Mouse (Mus musculus) splenic B cell, adult 2 months (primary cell): ENCODE data around the gene Lrrc8e.
"Not testable (repeated sequence)": the region's sequence is repeated elsewhere in the genome, so short reads cannot be mapped to it uniquely, and the experiment has no call there.

Experiments
- DNase-seq: peaks from one replicate; pipeline ENCODE4 v3.0.0-alpha.2; 2011; ENCODE audit warnings: low read depth, low spot score
- H3K27me3 ChIP-seq: 2 replicates; pipeline ENCODE4 v1.6.1; 2012; ENCODE audit warnings: mild to moderate bottlenecking, low read length, moderate library complexity, mixed read lengths; ENCODE audit not compliant: control insufficient read depth, poor library complexity, insufficient read depth, severe bottlenecking
- H3K36me3 ChIP-seq: 2 replicates; pipeline ENCODE4 v1.6.1; 2012; ENCODE audit warnings: mild to moderate bottlenecking, low read length, moderate library complexity, mixed read lengths; ENCODE audit not compliant: control insufficient read depth, poor library complexity, insufficient read depth, severe bottlenecking

Gene Lrrc8e

DNA sequence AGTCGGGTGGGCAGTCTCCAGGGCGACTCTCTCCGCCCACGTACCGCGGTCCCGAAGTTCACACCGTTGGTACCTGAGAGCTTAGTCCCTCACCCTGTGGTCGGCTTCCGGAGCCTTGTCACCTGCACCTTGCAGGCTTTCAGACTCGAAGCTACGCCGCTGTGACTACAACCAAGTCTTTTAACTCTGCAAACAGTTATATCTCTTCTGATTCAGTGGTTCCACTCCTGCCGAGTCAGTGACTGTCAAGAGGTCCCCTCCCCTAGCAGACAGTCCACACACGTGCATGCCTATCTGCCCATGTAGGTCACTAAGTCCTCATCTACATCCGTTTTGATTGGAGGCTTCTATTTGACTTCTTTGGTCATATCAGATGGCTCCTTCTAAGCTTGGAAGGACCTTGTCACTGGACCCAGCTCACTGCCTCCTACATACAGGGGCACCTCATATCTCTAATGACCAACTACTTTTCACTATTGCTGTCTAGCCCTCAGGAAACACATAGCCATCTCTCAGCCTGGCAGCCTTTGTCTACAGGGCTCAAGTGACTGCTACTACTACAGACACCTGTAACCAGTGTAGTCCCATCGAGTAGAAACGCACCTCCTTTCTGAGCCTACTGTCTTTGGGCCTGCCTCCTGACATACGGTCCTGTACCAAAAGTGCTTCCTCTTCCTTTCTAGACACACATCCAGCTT is 12.7 kb downstream of the Lrrc8e start:
- DNase-seq, result no peak
- H3K27me3 ChIP-seq, result no peaks in the 10 kb centered on the region
- H3K36me3 ChIP-seq, result peaks cover 6% of the 10 kb centered on the region

DNA sequence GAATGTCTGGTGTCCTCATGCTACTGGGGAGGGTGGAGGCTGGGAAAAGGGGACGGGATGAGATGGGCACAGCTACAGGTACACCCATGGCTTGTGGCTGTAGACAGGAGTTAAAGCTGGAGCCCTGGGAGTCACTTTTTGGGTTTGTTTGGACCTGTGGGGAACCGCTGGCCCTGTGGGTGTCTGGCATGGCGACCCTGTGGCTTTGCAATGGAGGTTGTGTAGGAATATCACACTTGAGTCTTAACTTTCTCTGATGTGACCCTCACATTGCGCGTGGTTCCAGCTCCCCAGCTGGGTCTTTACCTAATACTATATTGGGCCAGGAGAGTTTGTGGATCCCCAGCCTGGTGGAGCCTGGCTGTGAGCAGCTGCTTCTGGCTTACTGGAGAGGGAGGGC is 18.4 kb downstream of the Lrrc8e start:
- H3K27me3 ChIP-seq, result no peaks in the 10 kb centered on the region
- DNase-seq, result no peak
- peaks cover 19% of the 10 kb centered on the region for H3K36me3 ChIP-seq

DNA sequence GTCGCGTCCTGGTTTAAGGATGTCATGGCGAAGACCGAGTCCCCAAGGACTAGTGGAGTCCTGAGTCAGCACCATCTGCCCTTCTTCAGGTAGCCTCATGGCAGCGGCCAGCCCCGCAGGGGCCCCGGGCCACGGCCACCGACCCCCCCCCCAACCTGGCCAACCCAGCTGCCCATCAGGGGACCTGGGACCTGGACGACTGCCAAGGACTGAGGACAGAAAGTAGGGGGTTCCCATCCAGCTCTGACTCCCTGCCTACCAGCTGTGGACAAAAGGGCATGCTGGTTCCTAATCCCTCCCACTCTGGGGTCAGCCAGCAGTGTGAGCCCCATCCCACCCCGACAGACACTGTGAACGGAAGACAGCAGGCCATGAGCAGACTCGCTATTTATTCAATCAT is 19.1 kb downstream of the Lrrc8e start:
- Histone ChIP-seq H3K36me3 (peaks cover 19% of the 10 kb centered on the region), H3K27me3 (no peaks in the 10 kb centered on the region)
- DNase-seq, result no peak

DNA sequence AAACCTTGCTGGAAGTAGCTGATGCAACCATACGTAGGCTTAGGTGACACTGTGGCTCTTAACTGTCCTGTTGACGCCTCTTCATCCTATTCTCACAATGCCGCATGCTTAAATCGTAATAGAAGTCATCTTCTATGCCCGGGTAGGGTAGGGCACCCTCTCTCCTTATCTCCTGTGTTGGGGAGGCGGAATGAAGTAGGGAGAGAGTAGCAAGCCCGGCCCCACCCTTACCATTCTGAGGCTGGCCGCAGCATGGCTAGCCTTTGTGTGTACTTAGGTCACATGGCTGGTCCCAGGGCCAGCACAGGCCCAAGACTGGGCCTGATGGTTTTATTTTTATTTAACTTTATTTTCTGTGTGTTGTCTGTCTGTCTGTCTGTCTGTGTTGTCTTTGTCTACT is 20.6 kb downstream of the Lrrc8e start:
- no peak for DNase-seq
- Histone ChIP-seq H3K27me3 (no peaks in the 10 kb centered on the region), H3K36me3 (peaks cover 19% of the 10 kb centered on the region)

DNA sequence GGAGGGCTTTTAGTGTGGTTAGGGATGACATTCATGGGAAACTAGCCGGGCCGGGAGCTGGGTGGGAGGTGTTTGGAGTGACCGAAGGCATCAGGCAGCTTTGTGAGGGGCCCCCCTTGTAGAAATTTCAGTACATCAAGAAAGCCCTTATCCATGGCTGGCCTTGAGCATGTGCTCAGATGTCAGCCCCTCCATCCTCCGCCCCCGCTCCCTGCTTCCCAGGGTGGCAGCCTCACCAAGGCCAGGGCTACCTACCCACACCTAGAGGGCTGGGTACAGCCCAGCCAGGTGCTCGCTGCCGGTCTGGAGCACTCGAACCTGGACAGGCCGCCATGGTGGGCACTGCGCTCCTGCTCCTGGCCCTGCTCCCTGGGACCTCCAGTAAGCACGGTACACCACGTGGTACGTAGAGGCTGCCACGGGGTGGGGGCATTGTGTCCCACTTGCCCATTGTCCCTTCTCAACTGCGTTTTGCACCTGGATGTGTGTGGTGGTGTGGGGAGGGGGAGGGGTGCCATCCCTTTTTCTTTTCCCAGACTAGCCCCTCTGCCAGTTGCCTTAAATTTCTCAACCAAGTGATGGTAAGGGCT is 21.4 kb downstream of the Lrrc8e start, which contains the start of gene Tgfbr3l:
Tgfbr3l (plus strand) TSS at position 264 of the 590 bp plus-strand sequence.
- Histone ChIP-seq H3K36me3 (peaks cover 16% of the 10 kb centered on the region), H3K27me3 (no peaks in the 10 kb centered on the region)
- no peak for DNase-seq

DNA sequence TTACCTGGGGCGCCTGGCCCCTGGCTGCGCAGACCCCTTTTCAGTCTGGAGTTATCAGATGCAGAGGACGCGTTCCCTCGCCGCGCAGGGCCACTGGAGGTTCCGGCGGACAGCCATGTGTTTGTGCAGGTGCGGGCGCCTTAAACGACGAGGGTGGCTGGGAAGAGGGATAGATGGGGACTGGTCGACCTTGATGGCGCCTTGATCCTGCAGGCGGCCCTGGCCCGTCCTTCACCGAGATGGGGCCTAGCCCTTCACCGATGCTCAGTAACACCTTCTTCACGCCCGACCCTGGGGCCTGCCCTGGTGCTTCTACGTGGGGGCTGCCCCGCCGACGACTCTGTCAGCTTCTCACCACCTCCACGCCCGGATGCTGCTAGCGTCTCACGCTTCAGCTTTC is 22.6 kb downstream of the Lrrc8e start:
- DNase-seq, result no peak
- peaks cover 14% of the 10 kb centered on the region for H3K36me3 ChIP-seq
- H3K27me3 ChIP-seq, result no peaks in the 10 kb centered on the region

DNA sequence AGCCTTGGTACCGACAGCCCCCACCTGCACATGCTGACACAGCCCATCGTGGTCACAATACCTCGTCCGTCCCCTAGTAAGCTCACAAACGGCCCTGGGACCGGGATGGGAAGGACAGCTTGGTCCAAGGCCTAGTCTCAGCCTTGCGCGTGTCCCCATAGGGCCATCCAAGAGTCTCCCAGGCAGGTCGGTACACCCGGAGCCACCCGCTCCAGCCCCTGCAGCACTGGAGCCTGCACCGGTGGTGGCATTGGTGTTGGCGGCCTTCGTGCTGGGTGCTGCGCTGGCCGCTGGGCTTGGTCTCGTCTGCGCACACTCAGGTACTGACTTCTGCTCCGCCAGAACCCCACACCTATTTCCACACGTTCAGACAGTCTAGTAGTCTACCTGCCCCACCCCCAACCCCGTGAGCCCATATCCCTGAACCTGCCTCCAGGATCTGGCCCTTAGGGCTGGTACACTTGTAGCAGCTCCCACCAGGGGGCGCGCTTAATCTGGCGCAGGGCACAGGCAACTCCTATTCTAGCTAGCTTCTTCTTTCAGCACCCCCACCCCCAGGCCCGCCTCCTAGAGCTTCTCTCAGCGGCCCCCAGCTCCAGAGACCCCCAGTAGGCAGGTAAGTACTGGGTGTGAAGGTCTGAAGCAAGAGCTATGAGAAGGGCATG is 23.8 kb downstream of the Lrrc8e start:
- peak; percentile 90 for DNase-seq
- H3K27me3 ChIP-seq, result no peaks in the 10 kb centered on the region
- peaks cover 7% of the 10 kb centered on the region for H3K36me3 ChIP-seq

DNA sequence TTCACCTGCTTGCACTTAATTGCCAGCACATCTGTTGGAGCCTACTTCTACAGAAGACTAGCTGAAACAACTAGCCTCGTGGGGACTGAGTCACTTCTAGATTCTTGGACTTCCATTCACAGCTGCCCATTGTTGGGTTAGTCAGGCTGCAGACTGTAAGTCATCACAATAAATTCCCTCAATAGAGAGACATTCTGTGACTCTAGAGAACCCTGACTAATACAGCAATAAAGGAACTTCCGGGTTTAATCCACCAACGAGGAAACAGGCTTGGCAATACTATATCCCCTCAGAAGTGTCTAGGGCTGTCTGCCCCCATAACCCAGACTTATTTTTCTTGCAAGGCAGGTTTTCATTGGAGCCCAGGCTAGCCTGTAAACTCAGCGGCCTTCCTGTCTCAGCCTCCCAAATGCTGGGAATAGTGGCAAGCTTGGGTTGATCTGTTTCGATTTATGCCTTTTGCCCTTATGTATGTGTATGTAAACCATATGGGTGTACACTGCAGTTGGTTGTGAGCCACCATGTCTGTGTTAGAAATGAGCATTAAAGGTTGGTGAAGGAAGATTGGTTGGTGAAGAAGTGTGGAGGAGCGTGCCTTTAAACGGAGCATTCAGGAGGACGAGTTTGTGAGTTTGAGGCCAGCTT is 25.6 kb downstream of the Lrrc8e start:
- no peak for DNase-seq
- Histone ChIP-seq H3K36me3 (peaks cover 2% of the 10 kb centered on the region), H3K27me3 (no peaks in the 10 kb centered on the region)

DNA sequence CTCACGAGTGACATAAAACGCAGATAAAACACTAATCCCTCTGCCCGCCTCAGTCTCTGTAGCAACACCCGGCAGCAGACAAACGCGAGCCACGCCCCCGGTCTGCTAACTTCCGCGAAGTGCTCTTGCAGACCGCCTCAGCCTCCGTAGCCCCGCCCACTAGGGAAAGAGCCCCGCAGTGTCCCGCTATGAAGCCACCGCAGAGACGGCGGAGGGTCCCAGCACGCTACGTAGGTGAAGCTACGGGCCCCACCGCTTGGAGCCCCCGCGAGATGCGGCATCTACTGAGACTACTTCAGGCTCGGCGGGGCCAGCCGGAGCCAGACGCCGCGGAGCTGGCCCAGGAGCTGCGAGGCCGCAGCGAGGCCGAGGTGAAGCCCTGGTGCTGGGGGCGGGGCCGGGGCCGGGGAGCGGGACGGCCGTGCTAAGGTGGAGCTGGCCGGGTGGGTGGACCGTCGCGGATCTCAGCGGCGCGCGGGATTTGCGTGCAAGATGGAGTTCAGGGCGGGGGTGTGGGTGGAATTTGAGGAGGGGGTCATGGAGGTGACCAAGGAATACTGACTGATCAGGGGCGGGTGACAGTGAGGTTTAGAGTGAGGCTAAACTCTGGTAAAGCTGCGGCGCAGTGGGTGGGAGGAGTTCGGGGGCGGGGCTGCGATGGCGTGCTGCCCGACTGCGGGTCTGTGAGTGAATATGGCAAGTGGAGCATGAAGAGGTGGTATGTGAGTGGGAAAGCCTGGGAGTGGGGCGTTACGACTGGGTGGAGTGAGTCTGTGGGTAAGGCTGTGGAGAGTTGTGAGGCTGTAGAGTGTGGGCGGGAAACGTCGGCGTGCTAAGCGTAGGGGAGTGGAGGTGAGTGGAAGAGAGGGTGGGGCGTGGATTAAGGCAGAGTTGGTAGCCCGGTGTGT is 26.6 kb downstream of the Lrrc8e start, which contains the start of gene Snapc2:
Snapc2 (plus strand) TSS at position 147 of the 908 bp plus-strand sequence.
- Histone ChIP-seq H3K27me3 (no peaks in the 10 kb centered on the region), H3K36me3 (no peaks in the 10 kb centered on the region; the same call in 1 of the 2 replicates)
- peak; percentile 96 for DNase-seq

DNA sequence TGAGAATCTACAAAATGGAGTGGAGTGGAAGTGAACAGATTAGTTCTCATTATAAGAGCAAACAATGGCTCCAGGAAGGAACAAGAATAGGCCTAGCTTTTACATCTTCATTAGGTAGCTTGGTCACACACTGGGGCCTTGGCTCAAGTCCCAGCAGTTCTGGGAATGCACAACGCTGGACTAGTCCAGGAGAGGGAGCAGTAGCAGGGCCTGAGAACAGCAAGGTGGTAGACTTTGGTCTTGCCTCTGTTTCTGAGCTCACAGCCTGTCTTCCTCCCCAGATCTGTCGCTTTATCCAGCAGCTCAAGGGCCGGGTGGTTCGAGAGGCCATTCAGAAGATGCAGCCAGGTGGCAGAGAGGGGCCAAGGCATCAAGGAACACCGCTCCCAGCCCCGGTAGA is 27.4 kb downstream of the Lrrc8e start:
- Histone ChIP-seq H3K27me3 (no peaks in the 10 kb centered on the region), H3K36me3 (no peaks in the 10 kb centered on the region; the same call in 1 of the 2 replicates)
- DNase-seq, result no peak

DNA sequence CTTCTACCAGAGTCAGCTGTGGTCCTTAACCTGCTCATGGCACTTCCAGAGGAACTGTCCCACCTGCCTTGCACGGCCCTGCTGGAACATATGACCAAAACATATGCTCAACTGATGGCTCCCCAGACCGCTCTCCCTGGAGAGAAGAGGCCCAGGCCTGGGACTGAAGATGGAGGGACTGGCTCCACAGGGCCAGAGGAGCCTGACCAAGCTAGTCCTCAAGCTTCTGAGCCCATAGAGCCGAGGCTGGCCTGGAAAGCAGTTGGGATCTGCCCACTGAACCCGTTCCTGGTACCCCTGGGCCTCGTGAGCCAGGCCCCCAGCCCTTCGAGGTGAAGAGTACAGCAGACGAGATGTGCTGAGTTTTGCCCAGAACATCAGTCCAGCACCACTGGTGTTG is 28.8 kb downstream of the Lrrc8e start:
- H3K36me3 ChIP-seq, DNase-seq, H3K27me3 ChIP-seq: not testable (repeated sequence)

DNA sequence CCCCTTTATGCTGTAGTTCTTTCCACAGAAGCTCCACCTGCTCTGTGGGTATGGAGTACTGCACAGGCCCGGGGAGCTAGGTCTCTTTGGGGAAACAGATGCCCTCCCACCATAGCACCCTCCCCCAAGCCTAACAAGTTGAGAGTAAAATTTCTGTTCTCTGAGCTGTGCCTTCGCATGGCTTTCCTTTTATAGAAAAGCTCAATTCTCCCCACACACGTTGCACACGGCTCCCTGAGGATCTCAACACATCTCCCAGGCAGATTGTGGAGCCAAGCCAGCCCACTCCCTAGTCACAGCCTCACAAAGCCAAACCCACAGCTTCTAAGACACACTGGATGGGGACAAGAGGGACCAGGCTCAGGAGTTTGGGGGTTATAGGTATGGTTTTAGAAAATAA is 30.3 kb downstream of the Lrrc8e start:
- Histone ChIP-seq H3K36me3 (no peaks in the 10 kb centered on the region; the same call in 1 of the 2 replicates), H3K27me3 (no peaks in the 10 kb centered on the region)
- no peak for DNase-seq

DNA sequence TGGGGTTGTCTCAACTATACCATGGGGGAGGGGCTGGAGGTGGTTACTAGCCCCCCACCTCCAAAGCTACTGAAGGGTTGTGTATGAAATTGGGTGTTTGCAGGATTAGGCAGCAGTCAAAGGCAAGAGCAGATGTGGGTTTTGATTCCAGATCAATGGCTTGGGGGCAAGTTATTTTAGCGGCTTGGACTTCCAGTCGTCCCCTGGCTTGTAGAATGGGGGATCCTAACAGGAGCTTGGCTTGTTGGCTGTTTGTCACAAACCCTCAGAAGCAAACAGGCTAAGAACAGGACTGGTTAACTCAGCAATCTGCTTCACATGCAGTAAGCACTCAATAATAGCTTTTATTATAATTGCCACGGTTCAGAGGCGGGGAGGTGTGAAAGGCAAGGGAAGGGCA is 30.7 kb downstream of the Lrrc8e start:
- DNase-seq, result no peak
- H3K27me3 ChIP-seq, result no peaks in the 10 kb centered on the region

DNA sequence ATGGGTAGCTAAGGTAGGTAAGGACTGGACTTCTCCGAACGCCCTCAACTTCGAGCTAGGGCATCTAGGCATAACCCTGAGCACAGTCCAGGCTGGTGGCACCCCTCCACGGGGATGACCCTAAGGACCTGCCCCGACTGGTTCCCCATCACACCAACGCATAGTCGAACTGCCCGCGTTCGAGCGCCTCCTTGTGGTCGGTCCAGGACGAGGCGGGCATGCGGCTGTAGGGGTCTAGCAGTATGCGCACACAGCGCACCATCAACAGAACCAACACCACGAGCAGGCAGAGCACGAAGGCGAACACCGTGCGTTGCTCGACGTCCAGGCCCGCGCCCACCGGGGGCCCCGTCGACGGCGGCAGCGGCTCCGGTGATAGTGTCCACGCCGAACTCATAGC is 31.6 kb downstream of the Lrrc8e start:
- H3K36me3 ChIP-seq, result peaks cover 4% of the 10 kb centered on the region; the same call in 1 of the 2 replicates
- peak; percentile 83 for DNase-seq
- H3K27me3 ChIP-seq, result no peaks in the 10 kb centered on the region

More for the DNA sequence above, 30.7 kb downstream of the Lrrc8e start:
- peaks cover 2% of the 10 kb centered on the region; the same call in 1 of the 2 replicates for H3K36me3 ChIP-seq
